Mouse (Mus musculus) thymus, adult 2 months (tissue): ENCODE data around the gene Tmx2.

Experiments
- CTCF ChIP-seq: fragments of 200-500 bp; IDR thresholded peaks from 2 replicates; pipeline ENCODE4 v1.5.1; 2012; ENCODE audit warnings: mild to moderate bottlenecking, control low read depth, low read length, moderate library complexity, borderline replicate concordance; ENCODE audit not compliant: control insufficient read depth, poor library complexity, insufficient read depth; ENCODE audit errors: extremely low read depth
- POLR2A ChIP-seq: fragments of 200-500 bp; IDR thresholded peaks from 2 replicates; pipeline ENCODE4 v1.6.1; 2012; ENCODE audit warnings: mild to moderate bottlenecking, low read length, control low read depth, moderate library complexity; ENCODE audit not compliant: control insufficient read depth, poor library complexity, insufficient read depth; ENCODE audit errors: extremely low read depth

DNA sequence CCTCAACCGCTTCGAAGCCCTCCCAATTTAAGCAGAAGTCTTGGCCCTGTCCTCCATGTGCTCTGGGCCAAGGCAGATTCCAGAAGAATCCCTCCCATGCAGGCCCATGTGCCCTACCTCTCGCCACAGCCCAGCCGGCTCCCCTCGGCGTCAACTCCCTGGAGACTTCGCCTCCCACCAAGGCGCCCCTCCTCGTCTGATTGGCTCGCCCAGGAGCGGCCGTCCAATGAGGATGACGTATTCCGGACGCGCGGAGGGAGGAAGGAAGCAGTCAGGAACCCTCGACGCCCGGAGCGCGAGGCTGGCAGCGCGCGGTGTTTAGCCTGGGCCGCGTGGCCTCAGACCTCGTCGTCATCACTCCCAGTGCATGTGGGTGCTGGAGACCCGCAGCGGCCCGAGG is 20.1 kb downstream of the Tmx2 start, which contains the start of gene Btbd18:
- TF ChIP-seq CTCF = no peak
- TF ChIP-seq POLR2A = no peak
